Mouse (Mus musculus) gastrocnemius, postnatal 14 days (tissue): ENCODE data around the gene Parp16. TPM values are rescaled to one million over a fixed set of nuclear protein-coding genes. Genes with fewer than 3 reads are reported as not detected.
"Not testable (repeated sequence)": the region's sequence is repeated elsewhere in the genome, so short reads cannot be mapped to it uniquely, and the experiment has no call there.

ENCODE experiments used
- DNase-seq: peaks from one replicate; pipeline ENCODE4 v3.0.0; 2021; ENCODE audit warnings: mixed read lengths
- intact Hi-C: fragments of 180-260 bp; cut with DNase I; formaldehyde crosslinking; loops from one replicate; pipeline ENCODE4 v1.15.1; 2025; ENCODE audit warnings: low total_unique reads
- total RNA-seq, 2 experiments: library from RNA; stranded (reverse); gene quantifications; 2 replicates each; pipeline ENCODE4 v1.2.3; 2021

Parp16 gene
- total RNA-seq, 2 experiments from 2014 or later: 4.9 to 5.4 TPM

GRCm38 (mm10) chr9:65205049-65205815, 10.1 kb downstream of the Parp16 start:
- intact Hi-C loops: no loop called here
- DNase-seq: peak; percentile 32

GRCm38 (mm10) chr9:65207041-65207815, 12.1 kb downstream of the Parp16 start:
- intact Hi-C loops, DNase-seq: not testable (repeated sequence)

- DNase-seq: no peak
- intact Hi-C loops: no loop called here
Observed at GRCm38 (mm10) chr9:65208293-65209179, 13.4 kb downstream of the Parp16 start.

- intact Hi-C loops: no loop called here
Observed at GRCm38 (mm10) chr9:65211598-65211997, 16.4 kb downstream of the Parp16 start.

GRCm38 (mm10) chr9:65214425-65214777, 19.2 kb downstream of the Parp16 start:
- intact Hi-C loops: no loop called here
- no peak for DNase-seq

More at GRCm38 (mm10) chr9:65211598-65211997, 16.4 kb downstream of the Parp16 start:
- no peak for DNase-seq

GRCm38 (mm10) chr9:65214778-65215493, 19.8 kb downstream of the Parp16 start:
- intact Hi-C loops: no loop called here
- DNase-seq: peak; percentile 92

GRCm38 (mm10) chr9:65215494-65216126, 20.5 kb downstream of the Parp16 start:
- intact Hi-C loops: no loop called here
- DNase-seq: no peak

- no peak for DNase-seq
- intact Hi-C loops: no loop called here
Observed at GRCm38 (mm10) chr9:65216972-65217371, 21.8 kb downstream of the Parp16 start.

- intact Hi-C loops: no loop called here
- peak; percentile 30 for DNase-seq
Observed at GRCm38 (mm10) chr9:65217661-65218060, 22.5 kb downstream of the Parp16 start.

- intact Hi-C loops: no loop called here
- no peak for DNase-seq
Observed at GRCm38 (mm10) chr9:65218916-65219315, 23.8 kb downstream of the Parp16 start.

GRCm38 (mm10) chr9:65220398-65220797, 25.2 kb downstream of the Parp16 start:
- intact Hi-C loops, DNase-seq: not testable (repeated sequence)

GRCm38 (mm10) chr9:65223927-65224326, 28.8 kb downstream of the Parp16 start:
- intact Hi-C loops: no loop called here
- no peak for DNase-seq

- intact Hi-C loops: no loop called here
Observed at GRCm38 (mm10) chr9:65225795-65226194, 30.6 kb downstream of the Parp16 start.

GRCm38 (mm10) chr9:65230250-65230649, 35.1 kb downstream of the Parp16 start:
- intact Hi-C loops: no loop called here
- no peak for DNase-seq

More at GRCm38 (mm10) chr9:65225795-65226194, 30.6 kb downstream of the Parp16 start:
- peak; percentile 45 for DNase-seq

GRCm38 (mm10) chr9:65231284-65231683, 36.1 kb downstream of the Parp16 start:
- peak; percentile 37 for DNase-seq
- intact Hi-C loops: no loop called here

GRCm38 (mm10) chr9:65233243-65233985, 38.3 kb downstream of the Parp16 start:
- intact Hi-C loops: no loop called here
- no peak for DNase-seq

- intact Hi-C loops: no loop called here
- DNase-seq: no peak
Observed at GRCm38 (mm10) chr9:65234734-65235133, 39.6 kb downstream of the Parp16 start.

GRCm38 (mm10) chr9:65235601-65236000, 40.4 kb downstream of the Parp16 start:
- intact Hi-C loops: no loop called here
- no peak for DNase-seq
